Mouse (Mus musculus) small intestine, adult 2 months (tissue): ENCODE measurements at regions not wholly inside any gene's neighbourhood (a gene's known extent, or its start where the extent isn't known, plus 50 kb on each side); places are given as distances from the start of the nearest gene placed in this dataset.

ENCODE experiments used
- H3K27ac ChIP-seq: fragments of 200-500 bp; 2 replicates; pipeline ENCODE4 v1.5.1; 2012; ENCODE audit warnings: low read depth, low read length, control low read depth, inconsistent platforms; ENCODE audit not compliant: insufficient read depth
- H3K27me3 ChIP-seq: fragments of 200-500 bp; 2 replicates; pipeline ENCODE4 v1.6.1; 2012; ENCODE audit warnings: mild to moderate bottlenecking, moderate library complexity, low read length, inconsistent platforms; ENCODE audit not compliant: control insufficient read depth, insufficient read depth
- H3K36me3 ChIP-seq: fragments of 200-500 bp; 2 replicates; pipeline ENCODE4 v1.6.1; 2012; ENCODE audit warnings: mild to moderate bottlenecking, low read length, control low read depth, inconsistent platforms; ENCODE audit not compliant: control insufficient read depth, insufficient read depth
- H3K4me1 ChIP-seq: fragments of 200-500 bp; 2 replicates; pipeline ENCODE4 v1.6.1; 2012; ENCODE audit warnings: low read length, inconsistent platforms, mixed read lengths; ENCODE audit not compliant: control insufficient read depth, insufficient read depth, insufficient read length
- H3K4me3 ChIP-seq: fragments of 200-500 bp; 2 replicates; pipeline ENCODE4 v1.5.1; 2012; ENCODE audit warnings: low read depth, mild to moderate bottlenecking, control low read depth, inconsistent platforms, low read length, moderate library complexity
- CTCF ChIP-seq: fragments of 200-500 bp; IDR thresholded peaks from 2 replicates; pipeline ENCODE4 v1.5.1; 2012; ENCODE audit warnings: low read depth, mild to moderate bottlenecking, control low read depth, inconsistent platforms, low read length, moderate library complexity, mixed read lengths; ENCODE audit not compliant: insufficient replicate concordance, insufficient read length; ENCODE audit errors: extremely low read depth
- POLR2A ChIP-seq: fragments of 200-500 bp; IDR thresholded peaks from 2 replicates; pipeline ENCODE4 v1.6.1; 2012; ENCODE audit warnings: low read depth, mild to moderate bottlenecking, control low read depth, inconsistent platforms, low read length, moderate library complexity
- WGBS: fragments of 180-500 bp; shearing (Covaris S2); methylation state at CpG from one replicate; pipeline ENCODE4 v1.1.7; 2018; 5-methylcytosine and 5-hydroxymethylcytosine counted together

DNA sequence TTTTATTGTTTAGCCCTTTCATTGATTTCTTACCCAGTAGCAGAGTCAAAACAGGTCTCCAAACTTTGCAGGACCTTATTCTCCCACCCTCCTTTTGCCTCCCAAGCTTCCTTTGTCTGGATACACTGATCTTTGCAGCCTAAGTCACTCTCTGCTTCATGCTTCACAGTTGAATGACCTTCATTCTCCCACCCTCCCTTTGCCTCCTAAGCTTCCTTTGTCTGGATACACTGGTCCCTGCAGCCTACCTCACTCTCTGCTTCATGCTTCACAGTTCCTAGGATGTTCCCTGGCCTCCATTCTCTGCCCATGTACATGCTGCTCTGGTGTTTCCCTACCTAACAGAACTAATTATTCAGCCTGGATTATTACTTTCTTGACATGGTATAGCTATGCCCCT lies 61.0 kb upstream of the Gdi2 start:
- no peak overlapping the region for H3K27ac ChIP-seq
- TF ChIP-seq CTCF = no peak
- no peak for TF ChIP-seq POLR2A
- no peak overlapping the region for H3K4me3 ChIP-seq
- H3K27me3 ChIP-seq = no peaks in the 10 kb centered on the region
- peaks cover 9% of the 10 kb centered on the region for H3K4me1 ChIP-seq
- H3K36me3 ChIP-seq = no peaks in the 10 kb centered on the region

- Histone ChIP-seq H3K4me1 (peaks cover 9% of the 10 kb centered on the region), H3K27me3 (no peaks in the 10 kb centered on the region), H3K27ac (no peak overlapping the region), H3K36me3 (no peaks in the 10 kb centered on the region), H3K4me3 (peak overlapping the region; percentile 77)
- TF ChIP-seq POLR2A (no peak), CTCF (no peak)
- under 1% methylated on average over 45 of the region's 45 CpGs for WGBS
These were observed 59.7 kb upstream of the Gdi2 start for GRCm38 (mm10) chr13:3477997-3478728.
